25 mouse cellular contexts compared by ENCODE assay signal in the genomic region with DNA sequence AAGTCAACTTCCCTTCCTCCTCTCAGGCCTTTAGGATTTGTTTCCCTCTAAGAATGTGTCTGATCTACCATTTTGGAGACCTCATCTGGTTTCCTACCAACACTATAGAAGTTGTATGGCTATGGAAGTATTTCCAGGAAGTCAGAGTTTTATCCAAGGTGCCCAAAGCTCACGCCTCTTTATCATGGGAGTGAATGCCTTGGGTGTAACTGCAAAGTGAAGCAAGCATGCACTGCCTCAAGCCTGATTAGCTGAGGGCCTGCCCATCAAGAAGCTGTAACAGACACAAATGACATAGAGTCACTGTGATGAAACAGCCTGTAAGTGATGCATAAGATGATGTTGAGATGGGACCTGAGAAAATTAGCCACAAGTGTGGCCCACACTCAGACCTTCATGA.
"Had no signal": no experiment of that assay in that cellular context is flagged by ENCODE, and none has a peak within 500 bp of the region (broad histone marks: within the 10 kb centered on the region; RNA-seq: fewer than 3 reads in every experiment).

No protein-coding gene starts in this region.

- H3K4me3 ChIP-seq: heart, embryonic 10.5 days; heart, embryonic 13.5 days; heart, embryonic 15.5 days; hindbrain, embryonic 13.5 days; hindbrain, embryonic 15.5 days; kidney, embryonic 15.5 days; limb, embryonic 13.5 days; limb, embryonic 15.5 days had no signal

- H3K27ac ChIP-seq: heart, embryonic 10.5 days; heart, embryonic 13.5 days; heart, embryonic 15.5 days; hindbrain, embryonic 13.5 days; hindbrain, embryonic 15.5 days; hindbrain, postnatal 0 days; kidney, embryonic 15.5 days; kidney, postnatal 0 days; limb, embryonic 13.5 days; limb, embryonic 15.5 days had no signal

- H3K9me3 ChIP-seq: heart, embryonic 10.5 days; heart, embryonic 13.5 days; heart, embryonic 15.5 days; hindbrain, embryonic 13.5 days; hindbrain, embryonic 15.5 days; kidney, embryonic 15.5 days; limb, embryonic 15.5 days had no signal

- H3K4me2 ChIP-seq: heart, embryonic 13.5 days; heart, embryonic 15.5 days; hindbrain, embryonic 13.5 days; hindbrain, embryonic 15.5 days; kidney, embryonic 15.5 days; limb, embryonic 13.5 days; limb, embryonic 15.5 days had no signal

- H3K4me1 ChIP-seq: heart, embryonic 10.5 days; heart, embryonic 13.5 days; heart, embryonic 15.5 days; kidney, embryonic 15.5 days; limb, embryonic 13.5 days; limb, embryonic 15.5 days had no signal

- DNase-seq: forebrain, postnatal 0 days; gastrocnemius, postnatal 14 days; gastrocnemius, postnatal 36 days; heart, adult 18-20 months; heart, postnatal 14 days; heart, postnatal 36 days; kidney, adult 11 months; kidney, adult 2 months; kidney, adult 9 months; kidney, postnatal 14 days; kidney, postnatal 36 days; layer of hippocampus, adult 9-11 months; layer of hippocampus, postnatal 36 days; left cerebral cortex, postnatal 4 days had no signal

- H3K9ac ChIP-seq: forebrain, postnatal 0 days; heart, embryonic 13.5 days; heart, embryonic 15.5 days; hindbrain, embryonic 13.5 days; hindbrain, embryonic 15.5 days; kidney, embryonic 15.5 days; limb, embryonic 13.5 days; limb, embryonic 15.5 days had no signal

- H3K36me3 ChIP-seq: heart, embryonic 10.5 days; heart, embryonic 13.5 days; heart, embryonic 15.5 days; hindbrain, embryonic 15.5 days; kidney, embryonic 15.5 days; limb, embryonic 13.5 days; limb, embryonic 15.5 days had no signal

- H3K27me3 ChIP-seq: heart, embryonic 15.5 days; hindbrain, embryonic 13.5 days; hindbrain, embryonic 15.5 days; kidney, embryonic 15.5 days; limb, embryonic 13.5 days had no signal

- ATAC-seq: forebrain, postnatal 0 days; hindbrain, postnatal 0 days; intestine, embryonic 16.5 days had no signal
